Mouse (Mus musculus) midbrain, embryonic 14.5 days (tissue): Measurements from ENCODE around the gene Phxr2. TPM values are rescaled to one million over a fixed set of nuclear protein-coding genes. Genes with fewer than 3 reads are reported as not detected.
A peak's percentile ranks its signal among the peaks of the same experiment; 100 is the strongest.

Source experiments
- ATAC-seq: fragments of 200-750 bp; cut with Nextera tagmentation; 2 replicates; pipeline ENCODE4 v1.8.0; 2017; ENCODE audit warnings: moderate number of reproducible peaks, moderate library complexity; ENCODE audit not compliant: low FRiP score, low TSS enrichment
- DNase-seq: peaks from one replicate; pipeline ENCODE4 v3.0.0-alpha.2; 2015
- H3K27ac ChIP-seq: fragments of 300-500 bp; sonication (generic); replicated peaks from 2 replicates; pipeline ENCODE4 v1.5.1; 2014; ENCODE audit warnings: mild to moderate bottlenecking, low read depth, low read length, moderate library complexity
- H3K27me3 ChIP-seq: fragments of 300-500 bp; sonication (generic); 2 replicates; pipeline ENCODE4 v1.6.1; 2014; ENCODE audit warnings: low read length, control low read depth, mixed read lengths; ENCODE audit not compliant: control insufficient read depth, insufficient read depth
- H3K36me3 ChIP-seq: fragments of 300-500 bp; sonication (generic); 2 replicates; pipeline ENCODE4 v1.6.1; 2014; ENCODE audit warnings: low read length, control low read depth; ENCODE audit not compliant: control insufficient read depth, insufficient read depth
- H3K4me1 ChIP-seq: fragments of 300-500 bp; sonication (generic); 2 replicates; pipeline ENCODE4 v1.6.1; 2014; ENCODE audit warnings: mild to moderate bottlenecking, antibody characterized with exemption, low read length, control low read depth; ENCODE audit not compliant: control insufficient read depth, insufficient read depth
- H3K4me2 ChIP-seq: fragments of 300-500 bp; sonication (generic); 2 replicates; pipeline ENCODE4 v1.6.1; 2014; ENCODE audit warnings: mild to moderate bottlenecking, low read length, moderate library complexity
- H3K4me3 ChIP-seq: fragments of 300-500 bp; sonication (generic); replicated peaks from 2 replicates; pipeline ENCODE4 v1.5.1; 2014; ENCODE audit warnings: low read depth, low read length
- H3K9ac ChIP-seq: fragments of 300-500 bp; sonication (generic); replicated peaks from 2 replicates; pipeline ENCODE4 v1.6.1; 2014; ENCODE audit warnings: mild to moderate bottlenecking, low read length, moderate library complexity
- H3K9me3 ChIP-seq: fragments of 300-500 bp; sonication (generic); 2 replicates; pipeline ENCODE4 v1.6.1; 2016; ENCODE audit warnings: low read length, control low read depth, mixed read lengths; ENCODE audit not compliant: control insufficient read depth
- WGBS: fragments of 180-500 bp; shearing (Covaris S2); extraction: QIAGEN DNeasy Blood & Tissue Kit; methylation state at CpG from one replicate; pipeline ENCODE4 v1.1.7; 2014; 5-methylcytosine and 5-hydroxymethylcytosine counted together
- polyA plus RNA-seq: library from polyadenylated mRNA; unstranded; fragments of >200 nt; fragmentation: Nextera tagmentation; extraction: Ambion mirVana; gene quantifications from 2 replicates; pipeline ENCODE4 v1.2.1, GENCODE M21; 2014

The Phxr2 gene
- 0.30 TPM in 1 of 2 replicates, not detected in the other for polyA plus RNA-seq

GRCm38 (mm10) chr10:99126225-99126624 is at the start of gene Phxr2:
Phxr2 (minus strand) TSS chr10:99126325.
- Histone ChIP-seq H3K4me1 (no peaks in the 10 kb centered on the region), H3K27me3 (no peaks in the 10 kb centered on the region), H3K4me3 (no peak within 1 kb of the TSS), H3K27ac (no peak within 1 kb of the TSS), H3K9ac (no peak within 1 kb of the TSS), H3K36me3 (peaks cover 6% of the 10 kb centered on the region), H3K4me2 (no peak within 1 kb of the TSS), H3K9me3 (no peaks in the 10 kb centered on the region)
- DNase-seq (no peak), ATAC-seq (no peak)
- WGBS, result 94% methylated on average over 4 of the region's 4 CpGs

GRCm38 (mm10) chr10:99172906-99173507 is 46.9 kb upstream of the Phxr2 start:
- no peak overlapping the region for H3K4me2 ChIP-seq
- 53% methylated on average over 7 of the region's 7 CpGs for WGBS
- no peaks in the 10 kb centered on the region for H3K4me1 ChIP-seq
- H3K27me3 ChIP-seq, result no peaks in the 10 kb centered on the region
- ATAC-seq (no peak), DNase-seq (no peak)
- no peaks in the 10 kb centered on the region for H3K9me3 ChIP-seq
- H3K27ac ChIP-seq, result no peak overlapping the region
- H3K36me3 ChIP-seq, result no peaks in the 10 kb centered on the region
- no peak overlapping the region for H3K4me3 ChIP-seq
- H3K9ac ChIP-seq, result no peak overlapping the region

DNA sequence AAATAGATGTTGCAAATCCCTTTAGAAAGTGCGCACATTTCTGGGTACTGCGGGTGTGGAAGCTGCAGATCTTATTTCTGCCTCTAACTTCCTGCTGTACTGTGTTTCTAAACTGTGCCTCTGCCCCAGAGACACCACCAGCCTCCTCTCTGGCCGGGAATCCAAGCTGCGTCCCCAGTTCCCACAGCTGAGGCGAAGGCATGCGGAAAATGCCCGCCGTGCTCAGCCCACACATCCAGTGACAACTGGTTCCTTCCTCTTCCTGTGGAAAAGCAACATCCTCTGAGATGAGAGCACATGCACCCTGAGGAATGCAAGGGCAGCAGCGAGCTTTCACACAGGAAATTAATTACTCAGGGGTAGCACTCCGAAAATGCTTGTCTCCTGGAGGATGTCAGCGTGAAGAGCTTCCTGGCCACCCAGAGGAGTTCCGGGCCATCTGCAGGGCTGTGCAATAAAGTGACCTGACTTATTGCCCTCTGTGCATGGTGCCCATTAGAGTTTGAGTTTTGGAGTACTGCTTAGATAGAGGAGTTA is 45.9 kb upstream of the Phxr2 start:
- Histone ChIP-seq H3K4me2 (no peak overlapping the region), H3K27ac (no peak overlapping the region), H3K27me3 (no peaks in the 10 kb centered on the region), H3K36me3 (no peaks in the 10 kb centered on the region), H3K9ac (0 out of 2 replicates have a peak overlapping the region, but pooled peaks have one; percentile 20), H3K9me3 (no peaks in the 10 kb centered on the region), H3K4me3 (no peak overlapping the region), H3K4me1 (no peaks in the 10 kb centered on the region)
- WGBS, result 28% methylated on average over 12 of the region's 12 CpGs
- ATAC-seq (no peak), DNase-seq (peak; percentile 47)

- no peaks in the 10 kb centered on the region for H3K9me3 ChIP-seq
- no peaks in the 10 kb centered on the region for H3K27me3 ChIP-seq
- no peak overlapping the region for H3K9ac ChIP-seq
- no peak for DNase-seq
- WGBS, result 90% methylated on average over 5 of the region's 5 CpGs
- no peaks in the 10 kb centered on the region for H3K4me1 ChIP-seq
- ATAC-seq, result no peak
- no peak overlapping the region for H3K4me3 ChIP-seq
- no peak overlapping the region for H3K27ac ChIP-seq
- no peaks in the 10 kb centered on the region for H3K36me3 ChIP-seq
- no peak overlapping the region for H3K4me2 ChIP-seq
Measured at GRCm38 (mm10) chr10:99169765-99170129, 43.6 kb upstream of the Phxr2 start.

GRCm38 (mm10) chr10:99168840-99169764 is 43.0 kb upstream of the Phxr2 start:
- ATAC-seq, result no peak
- Histone ChIP-seq H3K4me1 (no peaks in the 10 kb centered on the region), H3K36me3 (no peaks in the 10 kb centered on the region), H3K4me2 (no peak overlapping the region), H3K9ac (no peak overlapping the region), H3K27me3 (no peaks in the 10 kb centered on the region), H3K4me3 (no peak overlapping the region), H3K9me3 (no peaks in the 10 kb centered on the region), H3K27ac (no peak overlapping the region)
- peak; percentile 25 for DNase-seq
- 87% methylated on average over 11 of the region's 11 CpGs for WGBS

GRCm38 (mm10) chr10:99168404-99168803 is 42.3 kb upstream of the Phxr2 start:
- Histone ChIP-seq H3K4me3 (no peak overlapping the region), H3K4me1 (no peaks in the 10 kb centered on the region), H3K27me3 (no peaks in the 10 kb centered on the region), H3K27ac (no peak overlapping the region), H3K36me3 (no peaks in the 10 kb centered on the region), H3K4me2 (no peak overlapping the region), H3K9me3 (no peaks in the 10 kb centered on the region), H3K9ac (no peak overlapping the region)
- ATAC-seq (no peak), DNase-seq (no peak)
- WGBS, result 78% methylated on average over 6 of the region's 6 CpGs

- 77% methylated on average over 3 of the region's 3 CpGs for WGBS
- no peaks in the 10 kb centered on the region for H3K36me3 ChIP-seq
- H3K9ac ChIP-seq, result no peak overlapping the region
- ATAC-seq, result no peak
- no peak overlapping the region for H3K27ac ChIP-seq
- H3K9me3 ChIP-seq, result no peaks in the 10 kb centered on the region
- DNase-seq, result peak; percentile 44
- H3K4me2 ChIP-seq, result no peak overlapping the region
- no peaks in the 10 kb centered on the region for H3K4me1 ChIP-seq
- no peaks in the 10 kb centered on the region for H3K27me3 ChIP-seq
- H3K4me3 ChIP-seq, result no peak overlapping the region
Measured at GRCm38 (mm10) chr10:99166392-99166791, 40.3 kb upstream of the Phxr2 start.

- H3K27ac ChIP-seq, result no peak overlapping the region
- H3K4me1 ChIP-seq, result no peaks in the 10 kb centered on the region
- no peaks in the 10 kb centered on the region for H3K36me3 ChIP-seq
- no peaks in the 10 kb centered on the region for H3K27me3 ChIP-seq
- no peaks in the 10 kb centered on the region for H3K9me3 ChIP-seq
- no peak for DNase-seq
- no peak for ATAC-seq
- no peak overlapping the region for H3K4me3 ChIP-seq
- 82% methylated on average over 7 of the region's 7 CpGs for WGBS
- no peak overlapping the region for H3K4me2 ChIP-seq
- H3K9ac ChIP-seq, result no peak overlapping the region
Measured at GRCm38 (mm10) chr10:99165751-99166282, 39.7 kb upstream of the Phxr2 start.
